Mouse (Mus musculus): ENCODE measurements around the gene Ypel2.

Ypel2 gene

GRCm38 (mm10) chr11:86961510-86962303, 31.8 kb downstream of the Ypel2 start:
- DNase-seq (ENCODE audit: low spot score), result peak; percentile 67

GRCm38 (mm10) chr11:86960331-86960730, 33.2 kb downstream of the Ypel2 start:
- DNase-seq (ENCODE audit: low spot score), result no peak

- no peak for DNase-seq (ENCODE audit: low spot score)
Measured at GRCm38 (mm10) chr11:86958721-86959675, 34.5 kb downstream of the Ypel2 start.

GRCm38 (mm10) chr11:86958182-86958581, 35.3 kb downstream of the Ypel2 start:
- no peak for DNase-seq (ENCODE audit: low spot score)

- DNase-seq (ENCODE audit: low spot score), result no peak
Measured at GRCm38 (mm10) chr11:86956363-86956762, 37.1 kb downstream of the Ypel2 start.

- DNase-seq (ENCODE audit: low spot score), result no peak
Measured at GRCm38 (mm10) chr11:86954616-86955270, 38.8 kb downstream of the Ypel2 start.

- DNase-seq (ENCODE audit: low spot score), result no peak
Measured at GRCm38 (mm10) chr11:86953096-86953495, 40.4 kb downstream of the Ypel2 start.

- no peak for DNase-seq (ENCODE audit: low spot score)
Measured at GRCm38 (mm10) chr11:86952659-86953058, 40.8 kb downstream of the Ypel2 start.

- no peak for DNase-seq (ENCODE audit: low spot score)
Measured at GRCm38 (mm10) chr11:86951672-86952071, 41.8 kb downstream of the Ypel2 start.

- DNase-seq (ENCODE audit: low spot score), result no peak
Measured at GRCm38 (mm10) chr11:86950491-86950890, 43.0 kb downstream of the Ypel2 start.

GRCm38 (mm10) chr11:86949951-86950441, 43.5 kb downstream of the Ypel2 start:
- no peak for DNase-seq (ENCODE audit: low spot score)

- no peak for DNase-seq (ENCODE audit: low spot score)
Measured at GRCm38 (mm10) chr11:86946644-86947195, 46.8 kb downstream of the Ypel2 start.

- DNase-seq (ENCODE audit: low spot score), result no peak
Measured at GRCm38 (mm10) chr11:86945933-86946332, 47.6 kb downstream of the Ypel2 start.

- no peak for DNase-seq (ENCODE audit: low spot score)
Measured at GRCm38 (mm10) chr11:86945058-86945457, 48.4 kb downstream of the Ypel2 start.

- no peak for DNase-seq (ENCODE audit: low spot score)
Measured at GRCm38 (mm10) chr11:86944539-86944938, 49.0 kb downstream of the Ypel2 start.

GRCm38 (mm10) chr11:86941904-86942303, 51.6 kb downstream of the Ypel2 start:
- no peak for DNase-seq (ENCODE audit: low spot score)

- DNase-seq (ENCODE audit: low spot score), result no peak
Measured at GRCm38 (mm10) chr11:86939503-86939902, 54.0 kb downstream of the Ypel2 start.

- DNase-seq (ENCODE audit: low spot score), result no peak
Measured at GRCm38 (mm10) chr11:86938551-86938950, 55.0 kb downstream of the Ypel2 start.

- no peak for DNase-seq (ENCODE audit: low spot score)
Measured at GRCm38 (mm10) chr11:86938108-86938507, 55.4 kb downstream of the Ypel2 start.

GRCm38 (mm10) chr11:86936938-86937337, 56.6 kb downstream of the Ypel2 start:
- DNase-seq (ENCODE audit: low spot score), result no peak

GRCm38 (mm10) chr11:86934895-86935294, 58.6 kb downstream of the Ypel2 start:
- no peak for DNase-seq (ENCODE audit: low spot score)

- DNase-seq (ENCODE audit: low spot score), result no peak
Measured at GRCm38 (mm10) chr11:86932201-86932600, 61.3 kb downstream of the Ypel2 start.

Data from urinary bladder, postnatal 25 days (tissue).